Mouse (Mus musculus): ENCODE data around the gene Ano8.

GRCm38 (mm10) chr8:71465733-71466132, 20.0 kb downstream of the Ano8 start:
- TF ChIP-seq CTCF (IDR thresholded peaks at IDR 0.05; ENCODE audit: low read depth, low read length), result no peak
- no peak for TF ChIP-seq POLR2A (IDR thresholded peaks at IDR 0.05; ENCODE audit: borderline replicate concordance, low read depth, low read length)
